Comparison of ENCODE assay signal across 7 mouse cellular contexts in genomic region chr2:180256296-180257000, GRCm38 (mm10). TPM values are rescaled to one million over a fixed set of nuclear protein-coding genes. Genes with fewer than 3 reads are reported as not detected.
DNase-seq lines count a peak whose midpoint lies in the region; ATAC-seq and TF ChIP-seq lines count a peak whose summit lies in the region.

No protein-coding gene starts in this region.

- no peaks in the 10 kb centered on the region for H3K27me3 ChIP-seq in lung, postnatal 0 days (replicated peaks; ENCODE audit: insufficient read depth, low read length)
- no peaks in the 10 kb centered on the region for H3K27me3 ChIP-seq in embryonic facial prominence, embryonic 11.5 days (ENCODE audit: control insufficient read depth, insufficient read depth, low read length)
- no peaks in the 10 kb centered on the region for H3K27me3 ChIP-seq in midbrain, postnatal 0 days (ENCODE audit: insufficient read depth, low read length)

- H3K9ac ChIP-seq in lung, postnatal 0 days (replicated peaks; ENCODE audit: low read depth), result peak overlapping the region; percentile 36
- H3K9ac ChIP-seq in embryonic facial prominence, embryonic 11.5 days (replicated peaks; ENCODE audit: low read length), result peak overlapping the region; percentile 73
- H3K9ac ChIP-seq in midbrain, postnatal 0 days (replicated peaks; ENCODE audit: low read length, poor library complexity, severe bottlenecking), result peak overlapping the region; percentile 86

- peak overlapping the region; percentile 87 for H3K4me2 ChIP-seq in lung, postnatal 0 days (replicated peaks; ENCODE audit: low read depth, low read length)
- H3K4me2 ChIP-seq in embryonic facial prominence, embryonic 11.5 days (ENCODE audit: low read depth, low read length), result peak overlapping the region; percentile 82
- H3K4me2 ChIP-seq in midbrain, postnatal 0 days (ENCODE audit: low read depth, low read length, poor library complexity, severe bottlenecking), result peak overlapping the region; percentile 87

- ATAC-seq in lung, postnatal 0 days, result peak; percentile 55
- ATAC-seq in embryonic facial prominence, embryonic 11.5 days (replicated peaks; ENCODE audit: insufficient number of reproducible peaks, low FRiP score, low TSS enrichment, low read depth), result peak; percentile 78
- ATAC-seq in inflammation-experienced regulatory T-cells, adult 6 months, result peak; percentile 36
- peak; percentile 64 for ATAC-seq in midbrain, postnatal 0 days (ENCODE audit: low FRiP score)

- no peak for DNase-seq in lung, postnatal 0 days (ENCODE audit: low spot score)
- no peak for DNase-seq in lung, postnatal 25 days (ENCODE audit: low spot score)
- no peak for DNase-seq in embryonic facial prominence, embryonic 11.5 days (ENCODE audit: low spot score)
- peak; percentile 8 for DNase-seq in midbrain, postnatal 0 days (ENCODE audit: low spot score)
- no peak for DNase-seq in gastrocnemius, postnatal 10 days
- no peak for DNase-seq in layer of hippocampus, postnatal 25 days (ENCODE audit: extremely low spot score in 1 of 2, low spot score in 1 of 2)

- H3K4me1 ChIP-seq in lung, postnatal 0 days (ENCODE audit: insufficient read depth, low read depth, low read length), result peaks cover 8% of the 10 kb centered on the region; the same call in 1 of the 2 replicates
- no peaks in the 10 kb centered on the region; the same call in none of the 2 replicates for H3K4me1 ChIP-seq in embryonic facial prominence, embryonic 11.5 days (ENCODE audit: control insufficient read depth, insufficient read depth, low read length)
- 0 out of 2 replicates have a peak, but pooled peaks cover 4% of the 10 kb centered on the region for H3K4me1 ChIP-seq in midbrain, postnatal 0 days (ENCODE audit: insufficient read depth, low read length)

- WGBS in lung, postnatal 0 days, result 22% methylated on average over 26 of the region's 26 CpGs
- WGBS in embryonic facial prominence, embryonic 11.5 days, result 25% methylated on average over 26 of the region's 26 CpGs
- WGBS in midbrain, postnatal 0 days, result 24% methylated on average over 26 of the region's 26 CpGs

- TF ChIP-seq EP300 in lung, postnatal 0 days (IDR thresholded peaks at IDR 0.05), result no peak

- H3K27ac ChIP-seq in lung, postnatal 0 days (ENCODE audit: low read length), result peak overlapping the region; percentile 91
- H3K27ac ChIP-seq in embryonic facial prominence, embryonic 11.5 days (replicated peaks; ENCODE audit: low read depth, low read length), result peak overlapping the region; percentile 75
- H3K27ac ChIP-seq in midbrain, postnatal 0 days (ENCODE audit: low read depth, low read length), result peak overlapping the region; percentile 93

- H3K4me3 ChIP-seq in lung, postnatal 0 days (ENCODE audit: low read depth, low read length), result peak overlapping the region; percentile 68
- H3K4me3 ChIP-seq in embryonic facial prominence, embryonic 11.5 days (ENCODE audit: low read depth, low read length), result peak overlapping the region; percentile 48
- H3K4me3 ChIP-seq in midbrain, postnatal 0 days (ENCODE audit: low read depth, low read length), result peak overlapping the region; percentile 74

- H3K36me3 ChIP-seq in lung, postnatal 0 days (ENCODE audit: insufficient read depth, low read length), result peaks cover 3% of the 10 kb centered on the region; the same call in 1 of the 2 replicates
- no peaks in the 10 kb centered on the region; the same call in 1 of the 2 replicates for H3K36me3 ChIP-seq in embryonic facial prominence, embryonic 11.5 days (replicated peaks; ENCODE audit: control insufficient read depth, insufficient read depth, low read depth, low read length)
- H3K36me3 ChIP-seq in midbrain, postnatal 0 days (ENCODE audit: insufficient read depth, low read length), result peaks cover 12% of the 10 kb centered on the region

- TF ChIP-seq CTCF in lung, postnatal 0 days (IDR thresholded peaks at IDR 0.05), result no peak
- TF ChIP-seq CTCF in midbrain, postnatal 0 days (IDR thresholded peaks at IDR 0.05), result no peak

- no peaks in the 10 kb centered on the region for H3K9me3 ChIP-seq in lung, postnatal 0 days (ENCODE audit: low read length)
- no peaks in the 10 kb centered on the region for H3K9me3 ChIP-seq in embryonic facial prominence, embryonic 11.5 days (replicated peaks; ENCODE audit: control insufficient read depth, low read length)
- H3K9me3 ChIP-seq in midbrain, postnatal 0 days (ENCODE audit: low read length), result no peaks in the 10 kb centered on the region

RNA-seq across cellular contexts. Expression of gene Rps21, which starts 0.7 kb away (rescaled TPM):
- polyA plus RNA-seq in lung, postnatal 0 days (2015; fragmentation: Nextera tagmentation; extraction: Ambion mirVana), result 418 and 453 TPM in 2 replicates
- polyA plus RNA-seq in embryonic facial prominence, embryonic 11.5 days (2014; fragmentation: Nextera tagmentation; extraction: Ambion mirVana), result 516 and 527 TPM in 2 replicates
- 1,000 to 10,000 TPM; 1,053 to 1,596 (median 1,304) TPM for polyA plus RNA-seq in inflammation-experienced regulatory T-cells, adult 6 months (2017; shearing (Covaris generic))
- total RNA-seq in midbrain, postnatal 0 days (2014; rRNA removed), result 574 and 749 TPM in 2 replicates
- 388 and 422 TPM in 2 replicates for polyA plus RNA-seq in midbrain, postnatal 0 days (2015; fragmentation: Nextera tagmentation; extraction: Ambion mirVana)
- total RNA-seq in gastrocnemius, postnatal 10 days (2021), result 100 to 1,000 TPM; 545 to 616 TPM
- 100 to 1,000 TPM; 617 to 738 TPM for total RNA-seq in layer of hippocampus, postnatal 25 days (2021)

RNA-seq across cellular contexts. Expression of gene Cables2, which starts 16.8 kb away (rescaled TPM):
- polyA plus RNA-seq in lung, postnatal 0 days (2015; fragmentation: Nextera tagmentation; extraction: Ambion mirVana), result 15.5 and 16.1 TPM in 2 replicates
- 14.5 and 14.8 TPM in 2 replicates for polyA plus RNA-seq in embryonic facial prominence, embryonic 11.5 days (2014; fragmentation: Nextera tagmentation; extraction: Ambion mirVana)
- polyA plus RNA-seq in inflammation-experienced regulatory T-cells, adult 6 months (2017; shearing (Covaris generic)), result 1 to 10 TPM; 6.7 to 8.0 (median 7.7) TPM
- total RNA-seq in midbrain, postnatal 0 days (2014; rRNA removed), result 59.1 and 67.9 TPM in 2 replicates
- 32.6 and 37.8 TPM in 2 replicates for polyA plus RNA-seq in midbrain, postnatal 0 days (2015; fragmentation: Nextera tagmentation; extraction: Ambion mirVana)
- total RNA-seq in gastrocnemius, postnatal 10 days (2021), result 10 to 100 TPM in 1 of 2 experiments, 1 to 10 TPM in 1; 9.3 to 10.3 TPM
- 10 to 100 TPM; 32.3 to 38.2 TPM for total RNA-seq in layer of hippocampus, postnatal 25 days (2021)

RNA-seq across cellular contexts. Expression of gene Lama5, which starts 30.8 kb away (rescaled TPM):
- polyA plus RNA-seq in lung, postnatal 0 days (2015; fragmentation: Nextera tagmentation; extraction: Ambion mirVana), result 83.7 and 85.3 TPM in 2 replicates
- polyA plus RNA-seq in embryonic facial prominence, embryonic 11.5 days (2014; fragmentation: Nextera tagmentation; extraction: Ambion mirVana), result 6.9 and 11.5 TPM in 2 replicates
- polyA plus RNA-seq in inflammation-experienced regulatory T-cells, adult 6 months (2017; shearing (Covaris generic)), result under 1 TPM in 2 of 3 experiments, not detected in 1; 0.33 to 0.40 TPM
- total RNA-seq in midbrain, postnatal 0 days (2014; rRNA removed), result 5.9 and 8.9 TPM in 2 replicates
- 1.8 and 1.9 TPM in 2 replicates for polyA plus RNA-seq in midbrain, postnatal 0 days (2015; fragmentation: Nextera tagmentation; extraction: Ambion mirVana)
- 10 to 100 TPM; 22.5 to 25.9 TPM for total RNA-seq in gastrocnemius, postnatal 10 days (2021)
- 10 to 100 TPM in 1 of 2 experiments, 1 to 10 TPM in 1; 5.7 to 10.2 TPM for total RNA-seq in layer of hippocampus, postnatal 25 days (2021)

RNA-seq across cellular contexts. Expression of gene Rbbp8nl, which starts 33.2 kb away (rescaled TPM):
- 0.20 and 0.46 TPM in 2 replicates for polyA plus RNA-seq in lung, postnatal 0 days (2015; fragmentation: Nextera tagmentation; extraction: Ambion mirVana)
- 0.20 and 0.35 TPM in 2 replicates for polyA plus RNA-seq in embryonic facial prominence, embryonic 11.5 days (2014; fragmentation: Nextera tagmentation; extraction: Ambion mirVana)
- not detected for polyA plus RNA-seq in inflammation-experienced regulatory T-cells, adult 6 months (2017; shearing (Covaris generic))
- total RNA-seq in midbrain, postnatal 0 days (2014; rRNA removed), result not detected in 2 replicates
- not detected in 2 replicates for polyA plus RNA-seq in midbrain, postnatal 0 days (2015; fragmentation: Nextera tagmentation; extraction: Ambion mirVana)
- total RNA-seq in gastrocnemius, postnatal 10 days (2021), result not detected
- total RNA-seq in layer of hippocampus, postnatal 25 days (2021), result not detected

Comparison
In these comparisons a context has a peak if more than half of its experiments do, and no peak if none do; other contexts are left out.
1. H3K9ac ChIP-seq: peak in every context shown above with its lines; median percentile 86 in midbrain, postnatal 0 days; 73 in embryonic facial prominence, embryonic 11.5 days; 36 in lung, postnatal 0 days.